ENCODE assay signal across 8 mouse cellular contexts in genomic region chr7:127775837-127776236, GRCm38 (mm10). TPM values are rescaled to one million over a fixed set of nuclear protein-coding genes. Genes with fewer than 3 reads are reported as not detected.
DNase-seq lines count a peak whose midpoint lies in the region; ATAC-seq and TF ChIP-seq lines count a peak whose summit lies in the region.
"Not testable (repeated sequence)": the region's sequence is repeated elsewhere in the genome, so short reads cannot be mapped to it uniquely, and the experiment has no call there.
"Had no signal": no experiment of that assay in that cellular context is flagged by ENCODE, and none has a peak within 500 bp of the region (broad histone marks: within the 10 kb centered on the region; RNA-seq: fewer than 3 reads in every experiment).

No protein-coding gene starts in this region.

- TF ChIP-seq EP300 in lung, postnatal 0 days (IDR thresholded peaks at IDR 0.05), result not testable (repeated sequence)

- not testable (repeated sequence) for H3K27me3 ChIP-seq in cerebellum, adult 2 months (ENCODE audit: control insufficient read depth, insufficient read depth, low read length); forebrain, embryonic 13.5 days; heart, embryonic 16.5 days (ENCODE audit: control insufficient read depth, insufficient read depth, low read length); intestine, postnatal 0 days (replicated peaks; ENCODE audit: control insufficient read depth, insufficient read depth, low read length); limb, embryonic 15.5 days; lung, postnatal 0 days (replicated peaks; ENCODE audit: insufficient read depth, low read length); neural tube, embryonic 12.5 days (replicated peaks)

- not testable (repeated sequence) for H3K9me3 ChIP-seq in forebrain, embryonic 13.5 days (replicated peaks); heart, embryonic 16.5 days (replicated peaks; ENCODE audit: control insufficient read depth, low read length); intestine, postnatal 0 days (ENCODE audit: control insufficient read depth); limb, embryonic 15.5 days; lung, postnatal 0 days (ENCODE audit: low read length); neural tube, embryonic 12.5 days

- not testable (repeated sequence) for TF ChIP-seq CTCF in cerebellum, adult 2 months (IDR thresholded peaks at IDR 0.05; ENCODE audit: borderline replicate concordance, insufficient read depth, low read depth, low read length); intestine, postnatal 0 days (IDR thresholded peaks at IDR 0.05; ENCODE audit: low read depth); lung, postnatal 0 days (IDR thresholded peaks at IDR 0.05)

- peak overlapping the region; percentile 93 for H3K4me3 ChIP-seq in cerebellum, adult 2 months (replicated peaks; ENCODE audit: insufficient read depth, low read depth, low read length)
- peak overlapping the region; percentile 88 for H3K4me3 ChIP-seq in forebrain, embryonic 13.5 days
- H3K4me3 ChIP-seq in heart, embryonic 16.5 days (ENCODE audit: low read length), result peak overlapping the region; percentile 78
- H3K4me3 ChIP-seq in intestine, postnatal 0 days (ENCODE audit: low read depth, low read length), result peak overlapping the region; percentile 85
- H3K4me3 ChIP-seq in limb, embryonic 15.5 days, result peak overlapping the region; percentile 86
- peak overlapping the region; percentile 95 for H3K4me3 ChIP-seq in lung, postnatal 0 days (ENCODE audit: low read depth, low read length)
- peak overlapping the region; percentile 92 for H3K4me3 ChIP-seq in neural tube, embryonic 12.5 days

- not testable (repeated sequence) for TF ChIP-seq POLR2A in cerebellum, adult 2 months (IDR thresholded peaks at IDR 0.05; ENCODE audit: borderline replicate concordance, insufficient read depth, low read length)

- DNase-seq in cerebellum, adult 2 months; lung, postnatal 0 days (ENCODE audit: low spot score): not testable (repeated sequence)

- WGBS in cerebellum, adult 2 months, result 63% methylated on average over 7 of the region's 7 CpGs
- WGBS in forebrain, embryonic 13.5 days, result 75% methylated on average over 7 of the region's 7 CpGs
- WGBS in heart, embryonic 16.5 days, result 70% methylated on average over 7 of the region's 7 CpGs
- whole genome bisulfite sequencing in intestine, postnatal 0 days, result 68% methylated on average over 7 of the region's 7 CpGs
- 60% methylated on average over 7 of the region's 7 CpGs for WGBS in limb, embryonic 15.5 days
- 57% methylated on average over 7 of the region's 7 CpGs for WGBS in lung, postnatal 0 days
- WGBS in neural tube, embryonic 12.5 days, result 80% methylated on average over 7 of the region's 7 CpGs

- H3K9ac ChIP-seq in forebrain, embryonic 13.5 days, result peak overlapping the region; percentile 90
- peak overlapping the region; percentile 93 for H3K9ac ChIP-seq in heart, embryonic 16.5 days (ENCODE audit: low read length)
- H3K9ac ChIP-seq in intestine, postnatal 0 days (ENCODE audit: low read depth, low read length); lung, postnatal 0 days (replicated peaks; ENCODE audit: low read depth): not testable (repeated sequence)
- peak overlapping the region; percentile 85 for H3K9ac ChIP-seq in limb, embryonic 15.5 days
- peak overlapping the region; percentile 92; the same call in 1 of the 2 replicates for H3K9ac ChIP-seq in neural tube, embryonic 12.5 days

- peaks cover 23% of the 10 kb centered on the region for H3K36me3 ChIP-seq in forebrain, embryonic 13.5 days (ENCODE audit: poor library complexity, severe bottlenecking)
- H3K36me3 ChIP-seq in heart, embryonic 16.5 days (ENCODE audit: control insufficient read depth, insufficient read depth), result peaks cover 12% of the 10 kb centered on the region
- not testable (repeated sequence) for H3K36me3 ChIP-seq in intestine, postnatal 0 days (ENCODE audit: control insufficient read depth, insufficient read depth); lung, postnatal 0 days (ENCODE audit: insufficient read depth, low read length)
- H3K36me3 ChIP-seq in limb, embryonic 15.5 days, result peaks cover 21% of the 10 kb centered on the region
- peaks cover 18% of the 10 kb centered on the region for H3K36me3 ChIP-seq in neural tube, embryonic 12.5 days

- H3K4me1 ChIP-seq in cerebellum, adult 2 months (ENCODE audit: control insufficient read depth, insufficient read depth, low read length); intestine, postnatal 0 days (replicated peaks; ENCODE audit: control insufficient read depth, insufficient read depth, low read length); lung, postnatal 0 days (ENCODE audit: insufficient read depth, low read depth, low read length): not testable (repeated sequence)
- H3K4me1 ChIP-seq in forebrain, embryonic 13.5 days, result peaks cover 23% of the 10 kb centered on the region
- peaks cover 11% of the 10 kb centered on the region for H3K4me1 ChIP-seq in heart, embryonic 16.5 days (ENCODE audit: control insufficient read depth, insufficient read depth, low read length)
- peaks cover 25% of the 10 kb centered on the region for H3K4me1 ChIP-seq in limb, embryonic 15.5 days
- peaks cover 11% of the 10 kb centered on the region for H3K4me1 ChIP-seq in neural tube, embryonic 12.5 days

- peak overlapping the region; percentile 100 for H3K27ac ChIP-seq in cerebellum, adult 2 months (ENCODE audit: insufficient read depth, low read length)
- peak overlapping the region; percentile 97; the same call in 1 of the 2 replicates for H3K27ac ChIP-seq in forebrain, embryonic 13.5 days
- H3K27ac ChIP-seq in heart, embryonic 16.5 days (ENCODE audit: low read length), result peak overlapping the region; percentile 99
- H3K27ac ChIP-seq in intestine, postnatal 0 days (ENCODE audit: low read depth, low read length), result not testable (repeated sequence)
- H3K27ac ChIP-seq in limb, embryonic 15.5 days, result peak overlapping the region; percentile 99
- H3K27ac ChIP-seq in lung, postnatal 0 days (ENCODE audit: low read length), result peak overlapping the region; percentile 98
- H3K27ac ChIP-seq in neural tube, embryonic 12.5 days, result peak overlapping the region; percentile 78; the same call in 1 of the 2 replicates

- peak overlapping the region; percentile 92 for H3K4me2 ChIP-seq in forebrain, embryonic 13.5 days
- peak overlapping the region; percentile 76 for H3K4me2 ChIP-seq in heart, embryonic 16.5 days (ENCODE audit: low read depth, low read length)
- peak overlapping the region; percentile 85 for H3K4me2 ChIP-seq in intestine, postnatal 0 days (replicated peaks; ENCODE audit: low read depth)
- peak overlapping the region; percentile 76 for H3K4me2 ChIP-seq in limb, embryonic 15.5 days
- peak overlapping the region; percentile 83 for H3K4me2 ChIP-seq in lung, postnatal 0 days (replicated peaks; ENCODE audit: low read depth, low read length)
- peak overlapping the region; percentile 88 for H3K4me2 ChIP-seq in neural tube, embryonic 12.5 days (replicated peaks)

- ATAC-seq in forebrain, embryonic 13.5 days; heart, embryonic 16.5 days (replicated peaks; ENCODE audit: extremely low read depth, insufficient read depth, low FRiP score); intestine, postnatal 0 days; limb, embryonic 15.5 days (ENCODE audit: insufficient number of reproducible peaks, low FRiP score, low TSS enrichment, low read depth); lung, postnatal 0 days; neural tube, embryonic 12.5 days (ENCODE audit: low FRiP score, low read depth): not testable (repeated sequence)

RNA-seq across cellular contexts. Expression of gene Setd1a, which starts 0.6 kb away (rescaled TPM):
- polyA plus RNA-seq in cerebellum, adult 2 months (2012; rRNA removed), result 23.1 and 25.5 TPM in 2 replicates
- polyA plus RNA-seq in forebrain, embryonic 13.5 days (2015; fragmentation: Nextera tagmentation; extraction: Ambion mirVana), result 20.0 and 21.5 TPM in 2 replicates
- 10.3 and 12.3 TPM in 2 replicates for polyA plus RNA-seq in heart, embryonic 16.5 days (2015; fragmentation: Nextera tagmentation; extraction: Ambion mirVana)
- 9.7 and 9.9 TPM in 2 replicates for polyA plus RNA-seq in intestine, postnatal 0 days (2015; fragmentation: Nextera tagmentation; extraction: Ambion mirVana)
- polyA plus RNA-seq in limb, embryonic 15.5 days (2015; fragmentation: Nextera tagmentation; extraction: Ambion mirVana), result 18.6 and 21.7 TPM in 2 replicates
- polyA plus RNA-seq in lung, postnatal 0 days (2015; fragmentation: Nextera tagmentation; extraction: Ambion mirVana), result 10.5 and 11.0 TPM in 2 replicates
- polyA plus RNA-seq in neural tube, embryonic 12.5 days (2016; fragmentation: Nextera tagmentation; extraction: Ambion mirVana), result 20.3 and 22.5 TPM in 2 replicates

RNA-seq across cellular contexts. Expression of gene Orai3, which starts 6.2 kb away (rescaled TPM):
- polyA plus RNA-seq in cerebellum, adult 2 months (2012; rRNA removed), result 24.1 and 26.1 TPM in 2 replicates
- 4.8 and 5.4 TPM in 2 replicates for polyA plus RNA-seq in forebrain, embryonic 13.5 days (2015; fragmentation: Nextera tagmentation; extraction: Ambion mirVana)
- 20.3 and 21.4 TPM in 2 replicates for polyA plus RNA-seq in heart, embryonic 16.5 days (2015; fragmentation: Nextera tagmentation; extraction: Ambion mirVana)
- 18.7 and 21.8 TPM in 2 replicates for polyA plus RNA-seq in intestine, postnatal 0 days (2015; fragmentation: Nextera tagmentation; extraction: Ambion mirVana)
- polyA plus RNA-seq in limb, embryonic 15.5 days (2015; fragmentation: Nextera tagmentation; extraction: Ambion mirVana), result 23.6 and 26.5 TPM in 2 replicates
- 38.5 and 42.8 TPM in 2 replicates for polyA plus RNA-seq in lung, postnatal 0 days (2015; fragmentation: Nextera tagmentation; extraction: Ambion mirVana)
- polyA plus RNA-seq in neural tube, embryonic 12.5 days (2016; fragmentation: Nextera tagmentation; extraction: Ambion mirVana), result 7.9 and 9.9 TPM in 2 replicates

RNA-seq across cellular contexts. Expression of gene Gm49388, which starts 9.6 kb away (rescaled TPM):
- polyA plus RNA-seq in cerebellum, adult 2 months (2012; rRNA removed), result 0.46 and 0.47 TPM in 2 replicates
- polyA plus RNA-seq in forebrain, embryonic 13.5 days (2015; fragmentation: Nextera tagmentation; extraction: Ambion mirVana), result not detected in 2 replicates
- polyA plus RNA-seq in heart, embryonic 16.5 days (2015; fragmentation: Nextera tagmentation; extraction: Ambion mirVana), result not detected in 2 replicates
- polyA plus RNA-seq in intestine, postnatal 0 days (2015; fragmentation: Nextera tagmentation; extraction: Ambion mirVana), result not detected in 2 replicates
- not detected in 2 replicates for polyA plus RNA-seq in limb, embryonic 15.5 days (2015; fragmentation: Nextera tagmentation; extraction: Ambion mirVana)
- not detected in 2 replicates for polyA plus RNA-seq in lung, postnatal 0 days (2015; fragmentation: Nextera tagmentation; extraction: Ambion mirVana)
- not detected in 2 replicates for polyA plus RNA-seq in neural tube, embryonic 12.5 days (2016; fragmentation: Nextera tagmentation; extraction: Ambion mirVana)
- polyA plus RNA-seq: large intestine, adult 2 months had no signal

RNA-seq across cellular contexts. Expression of gene Hsd3b7, which starts 24.6 kb away (rescaled TPM):
- polyA plus RNA-seq in cerebellum, adult 2 months (2012; rRNA removed), result 30.4 and 39.6 TPM in 2 replicates
- polyA plus RNA-seq in forebrain, embryonic 13.5 days (2015; fragmentation: Nextera tagmentation; extraction: Ambion mirVana), result 5.0 and 7.5 TPM in 2 replicates
- polyA plus RNA-seq in heart, embryonic 16.5 days (2015; fragmentation: Nextera tagmentation; extraction: Ambion mirVana), result 24.5 and 24.9 TPM in 2 replicates
- 35.2 and 37.3 TPM in 2 replicates for polyA plus RNA-seq in intestine, postnatal 0 days (2015; fragmentation: Nextera tagmentation; extraction: Ambion mirVana)
- 18.7 and 23.8 TPM in 2 replicates for polyA plus RNA-seq in limb, embryonic 15.5 days (2015; fragmentation: Nextera tagmentation; extraction: Ambion mirVana)
- 52.8 and 55.8 TPM in 2 replicates for polyA plus RNA-seq in lung, postnatal 0 days (2015; fragmentation: Nextera tagmentation; extraction: Ambion mirVana)
- polyA plus RNA-seq in neural tube, embryonic 12.5 days (2016; fragmentation: Nextera tagmentation; extraction: Ambion mirVana), result 7.8 and 9.0 TPM in 2 replicates

RNA-seq across cellular contexts. Expression of gene Fbxl19, which starts 31.5 kb away (rescaled TPM):
- 35.2 and 37.8 TPM in 2 replicates for polyA plus RNA-seq in cerebellum, adult 2 months (2012; rRNA removed)
- polyA plus RNA-seq in forebrain, embryonic 13.5 days (2015; fragmentation: Nextera tagmentation; extraction: Ambion mirVana), result 7.7 and 9.6 TPM in 2 replicates
- 1.3 and 2.1 TPM in 2 replicates for polyA plus RNA-seq in heart, embryonic 16.5 days (2015; fragmentation: Nextera tagmentation; extraction: Ambion mirVana)
- 2.1 and 2.2 TPM in 2 replicates for polyA plus RNA-seq in intestine, postnatal 0 days (2015; fragmentation: Nextera tagmentation; extraction: Ambion mirVana)
- 4.3 and 4.4 TPM in 2 replicates for polyA plus RNA-seq in limb, embryonic 15.5 days (2015; fragmentation: Nextera tagmentation; extraction: Ambion mirVana)
- 1.6 TPM in 2 replicates for polyA plus RNA-seq in lung, postnatal 0 days (2015; fragmentation: Nextera tagmentation; extraction: Ambion mirVana)
- polyA plus RNA-seq in neural tube, embryonic 12.5 days (2016; fragmentation: Nextera tagmentation; extraction: Ambion mirVana), result 10.2 and 13.0 TPM in 2 replicates
